Mouse (Mus musculus) hindbrain, embryonic 14.5 days (tissue): ENCODE data around the gene March1. TPM values are rescaled to one million over a fixed set of nuclear protein-coding genes. Genes with fewer than 3 reads are reported as not detected.

Experiments used
- ATAC-seq: fragments of 200-750 bp; cut with Nextera tagmentation; 2 replicates; pipeline ENCODE4 v1.8.0; 2017; ENCODE audit warnings: moderate number of reproducible peaks, mild to moderate bottlenecking, moderate TSS enrichment, moderate library complexity; ENCODE audit not compliant: low FRiP score
- DNase-seq: peaks from one replicate; pipeline ENCODE4 v3.0.0-alpha.2; 2015; ENCODE audit warnings: low spot score
- H3K27ac ChIP-seq: fragments of 300-500 bp; sonication (generic); 2 replicates; pipeline ENCODE4 v1.5.1; 2014; ENCODE audit warnings: mild to moderate bottlenecking, moderate library complexity
- H3K27me3 ChIP-seq: fragments of 300-500 bp; sonication (generic); 2 replicates; pipeline ENCODE4 v1.6.1; 2014; ENCODE audit warnings: mild to moderate bottlenecking, low read length, mixed read lengths; ENCODE audit not compliant: control insufficient read depth, insufficient read depth
- H3K36me3 ChIP-seq: fragments of 300-500 bp; sonication (generic); replicated peaks from 2 replicates; pipeline ENCODE4 v1.6.1; 2014; ENCODE audit not compliant: control insufficient read depth, insufficient read depth
- H3K4me1 ChIP-seq: fragments of 300-500 bp; sonication (generic); replicated peaks from 2 replicates; pipeline ENCODE4 v1.6.1; 2014; ENCODE audit warnings: antibody characterized with exemption, low read length, mixed read lengths; ENCODE audit not compliant: control insufficient read depth, insufficient read depth
- H3K4me2 ChIP-seq: fragments of 300-500 bp; sonication (generic); replicated peaks from 2 replicates; pipeline ENCODE4 v1.6.1; 2014; ENCODE audit warnings: mild to moderate bottlenecking, moderate library complexity
- H3K4me3 ChIP-seq: fragments of 300-500 bp; sonication (generic); replicated peaks from 2 replicates; pipeline ENCODE4 v1.5.1; 2014; ENCODE audit warnings: mild to moderate bottlenecking, low read length
- H3K9ac ChIP-seq: fragments of 300-500 bp; sonication (generic); 2 replicates; pipeline ENCODE4 v1.6.1; 2014
- H3K9me3 ChIP-seq: fragments of 300-500 bp; sonication (generic); 2 replicates; pipeline ENCODE4 v1.6.1; 2016; ENCODE audit warnings: low read length; ENCODE audit not compliant: control insufficient read depth
- WGBS: fragments of 180-500 bp; shearing (Covaris S2); extraction: QIAGEN DNeasy Blood & Tissue Kit; methylation state at CpG from one replicate; pipeline ENCODE4 v1.1.7; 2014; 5-methylcytosine and 5-hydroxymethylcytosine counted together
- polyA plus RNA-seq: library from polyadenylated mRNA; unstranded; fragments of >200 nt; fragmentation: Nextera tagmentation; extraction: Ambion mirVana; gene quantifications from 2 replicates; pipeline ENCODE4 v1.2.1, GENCODE M21; 2014

Gene March1
- polyA plus RNA-seq, 1 experiment from 2014 or later: 48.2 TPM

- no peak overlapping the region for H3K4me3 ChIP-seq
- no peak overlapping the region for H3K4me2 ChIP-seq
- H3K27ac ChIP-seq: no peak overlapping the region
- no peak overlapping the region for H3K9ac ChIP-seq
- H3K36me3 ChIP-seq: no peaks in the 10 kb centered on the region
- WGBS: 82% methylated on average over 4 of the region's 4 CpGs
- no peaks in the 10 kb centered on the region for H3K9me3 ChIP-seq
- no peak for DNase-seq
- no peak for ATAC-seq
- H3K27me3 ChIP-seq: no peaks in the 10 kb centered on the region
- no peaks in the 10 kb centered on the region for H3K4me1 ChIP-seq
Observed at GRCm38 (mm10) chr8:66438468-66438867, 820.8 kb downstream of the March1 start.

- H3K36me3 ChIP-seq: no peaks in the 10 kb centered on the region
- H3K27ac ChIP-seq: no peak overlapping the region
- DNase-seq (peak; percentile 79), ATAC-seq (peak; percentile 79)
- H3K9ac ChIP-seq: no peak overlapping the region
- 3% methylated on average over 1 of the region's 1 CpGs for whole genome bisulfite sequencing
- no peaks in the 10 kb centered on the region for H3K4me1 ChIP-seq
- H3K4me2 ChIP-seq: no peak overlapping the region
- H3K4me3 ChIP-seq: no peak overlapping the region
- no peaks in the 10 kb centered on the region for H3K9me3 ChIP-seq
- H3K27me3 ChIP-seq: no peaks in the 10 kb centered on the region
Observed at GRCm38 (mm10) chr8:66441123-66441522, 823.4 kb downstream of the March1 start.

DNA sequence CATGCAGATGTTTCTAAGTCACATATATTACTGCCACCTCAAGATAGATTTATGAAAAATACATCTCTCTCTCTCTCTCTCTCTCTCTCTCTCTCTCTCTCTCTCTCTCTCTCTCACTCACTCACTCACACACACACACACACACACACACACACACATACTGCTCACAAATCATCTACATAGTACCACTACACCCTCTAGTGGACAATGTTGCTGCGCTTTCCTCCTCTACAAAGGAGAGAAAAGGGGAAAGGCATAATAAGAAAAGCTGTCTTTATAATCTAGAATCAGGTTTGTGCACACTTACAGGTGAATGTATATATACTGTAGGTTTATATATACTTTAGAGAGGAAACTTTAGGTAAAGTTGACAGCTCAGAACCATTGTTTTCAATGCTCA, 825.1 kb downstream of the March1 start:
- Histone ChIP-seq H3K9ac (no peak overlapping the region), H3K4me3 (no peak overlapping the region), H3K4me2 (no peak overlapping the region), H3K9me3 (no peaks in the 10 kb centered on the region), H3K27ac (no peak overlapping the region), H3K36me3 (no peaks in the 10 kb centered on the region), H3K27me3 (no peaks in the 10 kb centered on the region), H3K4me1 (no peaks in the 10 kb centered on the region)
- 31% methylated on average over 1 of the region's 1 CpGs for WGBS
- DNase-seq (peak; percentile 79), ATAC-seq (peak; percentile 61; the same call in 1 of the 2 replicates)

- Histone ChIP-seq H3K27me3 (no peaks in the 10 kb centered on the region), H3K4me2 (no peak overlapping the region), H3K9me3 (no peaks in the 10 kb centered on the region), H3K4me1 (no peaks in the 10 kb centered on the region), H3K27ac (no peak overlapping the region), H3K9ac (no peak overlapping the region), H3K36me3 (no peaks in the 10 kb centered on the region), H3K4me3 (no peak overlapping the region)
- ATAC-seq (no peak), DNase-seq (no peak)
- WGBS: 85% methylated on average over 5 of the region's 5 CpGs
Observed at GRCm38 (mm10) chr8:66444141-66444540, 826.4 kb downstream of the March1 start.

- no peaks in the 10 kb centered on the region for H3K36me3 ChIP-seq
- ATAC-seq (no peak), DNase-seq (no peak)
- H3K9ac ChIP-seq: no peak overlapping the region
- H3K4me2 ChIP-seq: no peak overlapping the region
- no peak overlapping the region for H3K27ac ChIP-seq
- H3K27me3 ChIP-seq: no peaks in the 10 kb centered on the region
- H3K4me3 ChIP-seq: no peak overlapping the region
- H3K4me1 ChIP-seq: no peaks in the 10 kb centered on the region
- no peaks in the 10 kb centered on the region for H3K9me3 ChIP-seq
- WGBS: 87% methylated on average over 3 of the region's 3 CpGs
Observed at GRCm38 (mm10) chr8:66445351-66445750, 827.7 kb downstream of the March1 start.

DNA sequence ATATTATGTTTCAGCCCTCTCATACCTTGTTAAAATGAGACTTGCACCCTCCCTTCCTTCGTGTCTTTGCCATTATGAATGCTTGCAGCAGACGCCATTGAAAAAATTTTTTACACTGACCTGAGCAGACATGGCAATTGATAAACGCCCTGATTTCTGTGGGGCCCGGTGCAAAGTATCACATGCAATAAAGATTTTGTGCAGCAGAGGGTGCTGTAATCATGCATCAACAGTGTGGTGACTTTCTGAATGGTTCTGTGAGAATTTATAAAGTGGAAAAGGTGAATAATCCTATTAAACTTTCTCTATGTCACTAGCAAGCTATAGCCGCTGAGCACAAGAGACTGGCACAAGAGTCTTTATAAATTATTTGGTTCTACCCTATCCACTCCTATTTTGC, 833.0 kb downstream of the March1 start:
- WGBS: 28% methylated on average over 5 of the region's 5 CpGs
- H3K36me3 ChIP-seq: no peaks in the 10 kb centered on the region
- H3K4me2 ChIP-seq: no peak overlapping the region

DNA sequence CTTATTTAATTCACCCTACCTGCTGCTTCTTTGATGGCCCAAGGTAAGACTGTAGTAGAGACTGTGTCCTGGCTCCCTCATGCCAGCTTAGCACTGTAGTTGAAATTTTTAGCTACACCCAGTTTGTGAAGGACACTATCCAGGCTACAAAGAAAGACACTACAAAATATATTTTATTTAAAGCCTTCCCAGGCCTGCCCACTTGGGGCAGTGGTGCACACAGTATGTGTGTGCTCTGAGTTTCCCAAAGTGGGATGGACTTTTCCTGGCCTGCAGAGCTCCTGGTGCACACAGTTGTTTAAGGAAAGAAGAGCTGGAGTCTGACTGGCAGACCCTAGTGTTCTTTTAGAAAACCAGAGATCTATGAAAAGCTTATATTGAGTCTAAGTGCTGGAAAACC, 839.4 kb downstream of the March1 start:
- H3K4me1 ChIP-seq: no peaks in the 10 kb centered on the region
- H3K9ac ChIP-seq: no peak overlapping the region
- no peaks in the 10 kb centered on the region for H3K9me3 ChIP-seq
- H3K4me2 ChIP-seq: no peak overlapping the region
- no peak; the same call in 1 of the 2 replicates for ATAC-seq
- H3K36me3 ChIP-seq: no peaks in the 10 kb centered on the region
- no peak for DNase-seq
- no peaks in the 10 kb centered on the region for H3K27me3 ChIP-seq
- no peak overlapping the region for H3K4me3 ChIP-seq
- H3K27ac ChIP-seq: no peak overlapping the region

More for the DNA sequence above, 833.0 kb downstream of the March1 start:
- ATAC-seq (no peak), DNase-seq (peak; percentile 66)
- Histone ChIP-seq H3K4me1 (no peaks in the 10 kb centered on the region), H3K4me3 (no peak overlapping the region), H3K9ac (no peak overlapping the region), H3K9me3 (no peaks in the 10 kb centered on the region), H3K27me3 (no peaks in the 10 kb centered on the region), H3K27ac (no peak overlapping the region)

DNA sequence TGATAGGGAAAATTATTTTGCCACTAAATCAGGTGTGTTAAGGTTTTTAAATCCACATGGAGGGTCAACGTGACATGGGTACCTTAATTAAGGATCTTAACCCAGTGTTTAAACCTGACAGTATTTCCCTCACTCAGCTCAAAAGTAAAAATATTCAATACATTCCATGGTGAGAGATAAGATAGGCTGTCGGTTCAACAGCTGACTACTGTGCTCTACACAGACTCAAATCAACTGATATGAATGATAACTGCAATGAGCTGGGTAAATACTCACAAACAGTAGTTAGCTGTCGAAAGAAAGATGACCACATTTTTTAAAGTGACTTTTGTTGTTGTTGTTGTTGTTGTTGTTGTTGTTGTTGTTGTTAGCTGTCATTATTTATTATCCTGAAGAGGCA, 852.1 kb downstream of the March1 start:
- Histone ChIP-seq H3K36me3 (peaks cover 2% of the 10 kb centered on the region), H3K27ac (no peak overlapping the region), H3K4me3 (no peak overlapping the region), H3K9ac (no peak overlapping the region), H3K4me1 (no peaks in the 10 kb centered on the region), H3K9me3 (no peaks in the 10 kb centered on the region), H3K4me2 (no peak overlapping the region), H3K27me3 (no peaks in the 10 kb centered on the region)
- 91% methylated on average over 3 of the region's 3 CpGs for WGBS
- no peak for ATAC-seq
- DNase-seq: no peak

- Histone ChIP-seq H3K4me3 (no peak overlapping the region), H3K9ac (no peak overlapping the region), H3K9me3 (no peaks in the 10 kb centered on the region), H3K36me3 (peaks cover 61% of the 10 kb centered on the region), H3K27ac (no peak overlapping the region), H3K4me1 (no peaks in the 10 kb centered on the region), H3K27me3 (no peaks in the 10 kb centered on the region), H3K4me2 (no peak overlapping the region)
- DNase-seq: no peak
- 98% methylated on average over 3 of the region's 3 CpGs for WGBS
- ATAC-seq: no peak
Observed at GRCm38 (mm10) chr8:66476880-66477279, 859.2 kb downstream of the March1 start.

GRCm38 (mm10) chr8:66486084-66486763, 868.5 kb downstream of the March1 start, which contains the start of gene Tma16:
Tma16 (minus strand) TSS chr8:66486530.
- Histone ChIP-seq H3K36me3 (peaks cover 23% of the 10 kb centered on the region), H3K27me3 (no peaks in the 10 kb centered on the region), H3K9me3 (no peaks in the 10 kb centered on the region), H3K4me3 (peak within 1 kb of the TSS; percentile 82), H3K4me1 (peaks cover 13% of the 10 kb centered on the region; the same call in 1 of the 2 replicates), H3K27ac (peak within 1 kb of the TSS; percentile 80), H3K4me2 (peak within 1 kb of the TSS; percentile 79), H3K9ac (peak within 1 kb of the TSS; percentile 89)
- ATAC-seq: peak; percentile 98
- WGBS: under 1% methylated on average over 45 of the region's 45 CpGs
- peak; percentile 91 for DNase-seq
